In genomic region chr1:89666154-89666553, GRCm38 (mm10) we compare ENCODE assay signal across 22 mouse cellular contexts.
"Had no signal": no experiment of that assay in that cellular context is flagged by ENCODE, and none has a peak within 500 bp of the region (broad histone marks: within the 10 kb centered on the region; RNA-seq: fewer than 3 reads in every experiment).

No protein-coding gene starts in this region.

- H3K27me3 ChIP-seq: heart, embryonic 12.5 days; intestine, embryonic 15.5 days had no signal

- H3K4me3 ChIP-seq: gastrocnemius, adult 2 months; heart, embryonic 10.5 days; heart, embryonic 12.5 days; intestine, embryonic 15.5 days; layer of hippocampus, adult 2 months; left cerebral cortex, adult 2 months; limb, embryonic 10.5 days; limb, embryonic 12.5 days had no signal

- H3K9me3 ChIP-seq: heart, embryonic 10.5 days; heart, embryonic 12.5 days; intestine, embryonic 15.5 days; limb, embryonic 10.5 days; limb, embryonic 12.5 days had no signal

- H3K4me1 ChIP-seq: heart, embryonic 12.5 days; intestine, embryonic 15.5 days had no signal

- H3K9ac ChIP-seq: heart, embryonic 12.5 days; hindbrain, embryonic 14.5 days; intestine, embryonic 15.5 days; limb, embryonic 12.5 days had no signal

- H3K4me2 ChIP-seq: heart, embryonic 12.5 days; hindbrain, embryonic 14.5 days; intestine, embryonic 15.5 days; limb, embryonic 12.5 days had no signal

- H3K27ac ChIP-seq: gastrocnemius, adult 2 months; heart, embryonic 10.5 days; hindbrain, embryonic 14.5 days; intestine, embryonic 15.5 days; layer of hippocampus, adult 2 months; left cerebral cortex, adult 2 months; limb, embryonic 10.5 days; limb, embryonic 12.5 days had no signal

- ATAC-seq: hindbrain, embryonic 16.5 days; inflammation-experienced regulatory T-cells, adult 6 months; intestine, embryonic 15.5 days; intestine, postnatal 0 days had no signal

- DNase-seq: gastrocnemius, adult 2 months; gastrocnemius, postnatal 10 days; gastrocnemius, postnatal 25 days; heart, adult 18-20 months; heart, postnatal 10 days; heart, postnatal 4 days; kidney, adult 18-20 months; kidney, adult 8-10 months; kidney, postnatal 10 days; kidney, postnatal 25 days; kidney, postnatal 4 days had no signal
